Mouse (Mus musculus) skeletal muscle tissue, adult 2 months (tissue): ENCODE data around the gene Lrrc40.

ENCODE experiments used
- DNase-seq: peaks from one replicate; pipeline ENCODE4 v3.0.0-alpha.2; 2012; ENCODE audit warnings: low read depth, low spot score

The Lrrc40 gene

GRCm38 (mm10) chr3:158036329-158036988 lies at the start of gene Lrrc40, which contains the start of gene Srsf11:
Gene Lrrc40, plus strand, starts transcription at chr3:158036662.
Gene Srsf11, minus strand, starts transcription at chr3:158036639.
- peak; percentile 88 for DNase-seq

GRCm38 (mm10) chr3:157993322-157993721 lies 43.1 kb upstream of the Lrrc40 start:
- DNase-seq = no peak

- DNase-seq = no peak
Observed at GRCm38 (mm10) chr3:157995726-157996125, 40.7 kb upstream of the Lrrc40 start.

GRCm38 (mm10) chr3:157998742-157999369 lies 37.6 kb upstream of the Lrrc40 start:
- DNase-seq = no peak

- no peak for DNase-seq
Observed at GRCm38 (mm10) chr3:158008647-158009046, 27.8 kb upstream of the Lrrc40 start.

- no peak for DNase-seq
Observed at GRCm38 (mm10) chr3:158009762-158010320, 26.6 kb upstream of the Lrrc40 start.

- peak; percentile 75 for DNase-seq
Observed at GRCm38 (mm10) chr3:158031371-158031925, 5.0 kb upstream of the Lrrc40 start.

- DNase-seq = no peak
Observed at GRCm38 (mm10) chr3:158032106-158032505, 4.4 kb upstream of the Lrrc40 start.

- peak; percentile 10 for DNase-seq
Observed at GRCm38 (mm10) chr3:158035866-158036265, 596 bp upstream of the Lrrc40 start.

GRCm38 (mm10) chr3:158038106-158038505 lies 1.6 kb downstream of the Lrrc40 start:
- DNase-seq = no peak

- DNase-seq = no peak
Observed at GRCm38 (mm10) chr3:158040755-158041154, 4.3 kb downstream of the Lrrc40 start.

GRCm38 (mm10) chr3:158049508-158049907 lies 13.0 kb downstream of the Lrrc40 start:
- DNase-seq = no peak

GRCm38 (mm10) chr3:158060621-158061291 lies 24.3 kb downstream of the Lrrc40 start:
- DNase-seq = no peak

GRCm38 (mm10) chr3:158061811-158062523 lies 25.5 kb downstream of the Lrrc40 start:
- no peak for DNase-seq

- no peak for DNase-seq
Observed at GRCm38 (mm10) chr3:158065256-158065655, 28.8 kb downstream of the Lrrc40 start.

GRCm38 (mm10) chr3:158067916-158068315 lies 31.5 kb downstream of the Lrrc40 start:
- no peak for DNase-seq

- no peak for DNase-seq
Observed at GRCm38 (mm10) chr3:158068613-158069263, 32.3 kb downstream of the Lrrc40 start.

GRCm38 (mm10) chr3:158075004-158075403 lies 38.5 kb downstream of the Lrrc40 start:
- DNase-seq = no peak

- peak; percentile 15 for DNase-seq
Observed at GRCm38 (mm10) chr3:158076685-158077379, 40.4 kb downstream of the Lrrc40 start.

- DNase-seq = no peak
Observed at GRCm38 (mm10) chr3:158077380-158077772, 40.9 kb downstream of the Lrrc40 start.
